In the genomic region with DNA sequence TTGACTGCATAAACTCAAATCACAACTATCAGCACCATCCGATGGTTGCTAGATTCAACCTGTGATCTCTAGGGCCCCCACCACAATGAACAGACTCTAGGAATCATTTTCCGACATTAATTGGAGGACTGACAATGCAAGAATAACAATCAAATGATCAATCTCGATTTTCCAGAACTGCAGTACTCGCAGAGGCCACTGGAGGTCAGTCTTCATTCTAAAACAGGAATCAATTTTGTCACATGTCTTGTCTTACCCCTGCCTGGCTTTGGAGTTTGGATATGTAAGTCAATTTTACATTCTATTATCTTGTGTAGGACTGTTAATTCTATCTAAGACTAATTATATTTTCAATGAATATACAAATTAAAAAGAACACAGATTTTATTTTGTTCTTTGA, we compare ENCODE assay signal across 9 mouse cellular contexts.
DNase-seq lines count a peak whose midpoint lies in the region; ATAC-seq lines count a peak whose summit lies in the region.
"Had no signal": no experiment of that assay in that cellular context is flagged by ENCODE, and none has a peak within 500 bp of the region (broad histone marks: within the 10 kb centered on the region; RNA-seq: fewer than 3 reads in every experiment).

No protein-coding gene starts in this region.

- 17% methylated on average over 4 of the region's 4 CpGs for WGBS in forebrain, embryonic 14.5 days
- WGBS in forebrain, embryonic 12.5 days = 15% methylated on average over 4 of the region's 4 CpGs
- 10% methylated on average over 4 of the region's 4 CpGs for WGBS in neural tube, embryonic 15.5 days

- no peak for ATAC-seq in forebrain, embryonic 14.5 days
- no peak for ATAC-seq in forebrain, embryonic 12.5 days (ENCODE audit: low FRiP score)
- no peak for ATAC-seq in neural tube, embryonic 15.5 days (ENCODE audit: low FRiP score)

- no peaks in the 10 kb centered on the region for H3K4me1 ChIP-seq in forebrain, embryonic 14.5 days (ENCODE audit: control insufficient read depth, insufficient read depth, low read length)
- no peaks in the 10 kb centered on the region; the same call in 1 of the 2 replicates for H3K4me1 ChIP-seq in forebrain, embryonic 12.5 days
- H3K4me1 ChIP-seq in neural tube, embryonic 15.5 days = no peaks in the 10 kb centered on the region
- H3K4me1 ChIP-seq: limb, embryonic 15.5 days had no signal

- no peak overlapping the region for H3K4me3 ChIP-seq in forebrain, embryonic 14.5 days (ENCODE audit: low read depth, low read length)
- H3K4me3 ChIP-seq in forebrain, embryonic 12.5 days (replicated peaks) = no peak overlapping the region
- H3K4me3 ChIP-seq in neural tube, embryonic 15.5 days (replicated peaks) = no peak overlapping the region
- H3K4me3 ChIP-seq: limb, embryonic 15.5 days had no signal

- H3K9ac ChIP-seq in forebrain, embryonic 14.5 days (ENCODE audit: low read length) = no peak overlapping the region
- no peak overlapping the region for H3K9ac ChIP-seq in forebrain, embryonic 12.5 days
- no peak overlapping the region for H3K9ac ChIP-seq in neural tube, embryonic 15.5 days (replicated peaks)
- H3K9ac ChIP-seq: limb, embryonic 15.5 days had no signal

- H3K4me2 ChIP-seq in forebrain, embryonic 14.5 days (ENCODE audit: low read length) = no peak overlapping the region
- no peak overlapping the region for H3K4me2 ChIP-seq in forebrain, embryonic 12.5 days
- no peak overlapping the region for H3K4me2 ChIP-seq in neural tube, embryonic 15.5 days
- H3K4me2 ChIP-seq: limb, embryonic 15.5 days had no signal

- peak; percentile 51 for DNase-seq in forebrain, embryonic 14.5 days (ENCODE audit: low spot score)
- peak; percentile 57 for DNase-seq in neural tube, embryonic 10.5 days (ENCODE audit: extremely low spot score, low spot score)
- peak; percentile 18 for DNase-seq in brain, adult 2 months (ENCODE audit: low read depth, low spot score)
- peak; percentile 17 to 65 for DNase-seq in layer of hippocampus, postnatal 25 days (ENCODE audit: extremely low spot score in 1 of 2, low spot score in 1 of 2)
- peak; percentile 26 for DNase-seq in thymus, postnatal 0 days (ENCODE audit: low spot score)
- DNase-seq in T-cell, adult 2 months (ENCODE audit: low spot score) = no peak

- no peaks in the 10 kb centered on the region for H3K27me3 ChIP-seq in forebrain, embryonic 14.5 days (replicated peaks; ENCODE audit: control insufficient read depth, insufficient read depth, low read length)
- peaks cover 3% of the 10 kb centered on the region; the same call in 1 of the 2 replicates for H3K27me3 ChIP-seq in forebrain, embryonic 12.5 days
- peaks cover 3% of the 10 kb centered on the region; the same call in 1 of the 2 replicates for H3K27me3 ChIP-seq in neural tube, embryonic 15.5 days (replicated peaks)

- H3K9me3 ChIP-seq in forebrain, embryonic 14.5 days (replicated peaks; ENCODE audit: control insufficient read depth, low read length) = no peaks in the 10 kb centered on the region
- H3K9me3 ChIP-seq in forebrain, embryonic 12.5 days = no peaks in the 10 kb centered on the region
- no peaks in the 10 kb centered on the region for H3K9me3 ChIP-seq in neural tube, embryonic 15.5 days (replicated peaks)
- H3K9me3 ChIP-seq: limb, embryonic 15.5 days had no signal

- no peaks in the 10 kb centered on the region for H3K36me3 ChIP-seq in forebrain, embryonic 14.5 days (ENCODE audit: control insufficient read depth, insufficient read depth, low read length)
- no peaks in the 10 kb centered on the region for H3K36me3 ChIP-seq in forebrain, embryonic 12.5 days (replicated peaks)
- H3K36me3 ChIP-seq in neural tube, embryonic 15.5 days = no peaks in the 10 kb centered on the region
- H3K36me3 ChIP-seq: limb, embryonic 15.5 days had no signal

- H3K27ac ChIP-seq in forebrain, embryonic 14.5 days (ENCODE audit: low read depth, low read length) = no peak overlapping the region
- no peak overlapping the region for H3K27ac ChIP-seq in forebrain, embryonic 12.5 days
- no peak overlapping the region for H3K27ac ChIP-seq in neural tube, embryonic 15.5 days (replicated peaks)
- H3K27ac ChIP-seq: limb, embryonic 15.5 days had no signal
